16 mouse cellular contexts compared by ENCODE assay signal in the genomic region with DNA sequence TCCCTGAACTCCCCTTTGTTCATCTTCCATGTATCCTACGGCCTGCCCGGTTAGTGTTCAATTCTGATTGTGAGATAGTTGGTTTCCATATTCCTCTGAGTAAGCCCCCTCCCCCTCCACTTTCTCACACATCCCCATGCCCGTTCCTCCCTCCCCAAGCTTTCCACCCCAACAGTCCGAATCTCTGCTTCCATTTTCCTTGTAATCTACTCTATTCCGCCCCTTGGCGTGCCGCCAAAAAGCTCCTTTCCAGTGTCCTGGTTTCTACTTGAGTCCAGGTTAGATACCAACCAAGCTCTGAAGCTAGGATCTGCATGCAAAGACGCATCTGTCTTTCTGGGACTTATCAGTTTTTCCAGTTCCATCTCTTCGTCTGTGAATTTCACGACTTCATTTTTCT. TPM values are rescaled to one million over a fixed set of nuclear protein-coding genes. Genes with fewer than 3 reads are reported as not detected.
DNase-seq lines count a peak whose midpoint lies in the region; ATAC-seq lines count a peak whose summit lies in the region.
"Had no signal": no experiment of that assay in that cellular context is flagged by ENCODE, and none has a peak within 500 bp of the region (broad histone marks: within the 10 kb centered on the region; RNA-seq: fewer than 3 reads in every experiment).

No protein-coding gene starts in this region.

- H3K4me2 ChIP-seq in forebrain, embryonic 15.5 days (replicated peaks) = no peak overlapping the region
- H3K4me2 ChIP-seq: heart, embryonic 13.5 days; hindbrain, embryonic 12.5 days; limb, embryonic 13.5 days had no signal

- H3K27me3 ChIP-seq in forebrain, embryonic 10.5 days (ENCODE audit: poor library complexity, severe bottlenecking) = no peaks in the 10 kb centered on the region
- H3K27me3 ChIP-seq in forebrain, embryonic 15.5 days = no peaks in the 10 kb centered on the region
- H3K27me3 ChIP-seq: heart, embryonic 13.5 days; hindbrain, embryonic 12.5 days; limb, embryonic 13.5 days had no signal

- H3K4me1 ChIP-seq in forebrain, embryonic 10.5 days = peaks cover 9% of the 10 kb centered on the region
- no peaks in the 10 kb centered on the region for H3K4me1 ChIP-seq in forebrain, embryonic 15.5 days
- H3K4me1 ChIP-seq: heart, embryonic 13.5 days; hindbrain, embryonic 12.5 days; limb, embryonic 13.5 days had no signal

- H3K9ac ChIP-seq in forebrain, embryonic 15.5 days (replicated peaks) = no peak overlapping the region
- H3K9ac ChIP-seq: heart, embryonic 13.5 days; hindbrain, embryonic 12.5 days; limb, embryonic 13.5 days had no signal

- no peak overlapping the region for H3K27ac ChIP-seq in forebrain, embryonic 10.5 days
- H3K27ac ChIP-seq in forebrain, embryonic 15.5 days (replicated peaks) = no peak overlapping the region
- H3K27ac ChIP-seq: gastrocnemius, adult 2 months; heart, embryonic 13.5 days; hindbrain, embryonic 12.5 days; limb, embryonic 13.5 days; midbrain, embryonic 10.5 days had no signal

- peak; percentile 6 for DNase-seq in forebrain, embryonic 10.5 days (ENCODE audit: extremely low spot score, low spot score)
- peak; percentile 6 for DNase-seq in lung, postnatal 36 days
- no peak for DNase-seq in lung, postnatal 25 days (ENCODE audit: low spot score)
- peak; percentile 44 for DNase-seq in cerebellum, adult 9-10 months
- peak; percentile 55 to 65 for DNase-seq in kidney, postnatal 25 days
- no peak for DNase-seq in layer of hippocampus, adult 9-11 months
- DNase-seq: gastrocnemius, adult 2 months; layer of hippocampus, postnatal 36 days; lung, adult 18-20 months had no signal

- WGBS in forebrain, embryonic 10.5 days = 91% methylated on average over 10 of the region's 10 CpGs
- 77% methylated on average over 10 of the region's 10 CpGs for WGBS in forebrain, embryonic 15.5 days

- ATAC-seq in forebrain, embryonic 15.5 days (replicated peaks) = no peak
- ATAC-seq: forebrain, embryonic 14.5 days; intestine, postnatal 0 days had no signal

- H3K36me3 ChIP-seq in forebrain, embryonic 10.5 days (replicated peaks) = no peaks in the 10 kb centered on the region
- H3K36me3 ChIP-seq in forebrain, embryonic 15.5 days = no peaks in the 10 kb centered on the region
- H3K36me3 ChIP-seq: heart, embryonic 13.5 days; hindbrain, embryonic 12.5 days; limb, embryonic 13.5 days; midbrain, embryonic 10.5 days had no signal

- no peaks in the 10 kb centered on the region for H3K9me3 ChIP-seq in forebrain, embryonic 10.5 days
- H3K9me3 ChIP-seq in forebrain, embryonic 15.5 days = no peaks in the 10 kb centered on the region
- H3K9me3 ChIP-seq: heart, embryonic 13.5 days; hindbrain, embryonic 12.5 days; limb, embryonic 13.5 days; midbrain, embryonic 10.5 days had no signal

- H3K4me3 ChIP-seq in forebrain, embryonic 10.5 days = no peak overlapping the region
- no peak overlapping the region for H3K4me3 ChIP-seq in forebrain, embryonic 15.5 days
- H3K4me3 ChIP-seq: gastrocnemius, adult 2 months; heart, embryonic 13.5 days; hindbrain, embryonic 12.5 days; limb, embryonic 13.5 days; midbrain, embryonic 10.5 days had no signal

RNA-seq across cellular contexts. Expression of a gene that starts 40.1 kb away (rescaled TPM):
- polyA plus RNA-seq in forebrain, embryonic 10.5 days (2016; fragmentation: Nextera tagmentation; extraction: Ambion mirVana) = 2.8 and 3.1 TPM in 2 replicates
- polyA plus RNA-seq in forebrain, embryonic 15.5 days (2015; fragmentation: Nextera tagmentation; extraction: Ambion mirVana) = 55.0 and 63.1 TPM in 2 replicates

Comparison
In these comparisons a context has a peak if more than half of its experiments do, and no peak if none do; other contexts are left out.
1. DNase-seq: peak in forebrain, embryonic 10.5 days (single experiment), lung, postnatal 36 days (single experiment), cerebellum, adult 9-10 months (single experiment) and kidney, postnatal 25 days (2 of 2); none in lung, postnatal 25 days (single experiment) and layer of hippocampus, adult 9-11 months (single experiment).
2. RNA of a gene that starts 40.1 kb away (polyA plus RNA-seq): 55.0 to 63.1 TPM in forebrain, embryonic 15.5 days; 2.8 to 3.1 TPM in forebrain, embryonic 10.5 days; every median in the first group is over 10 times any median in the second.